Mouse (Mus musculus): ENCODE results near the gene Rbpms2. TPM values are rescaled to one million over a fixed set of nuclear protein-coding genes. Genes with fewer than 3 reads are reported as not detected.

Gene Rbpms2
- polyA plus RNA-seq (2012; rRNA removed), result 23.4 and 27.7 TPM in 2 replicates

DNA sequence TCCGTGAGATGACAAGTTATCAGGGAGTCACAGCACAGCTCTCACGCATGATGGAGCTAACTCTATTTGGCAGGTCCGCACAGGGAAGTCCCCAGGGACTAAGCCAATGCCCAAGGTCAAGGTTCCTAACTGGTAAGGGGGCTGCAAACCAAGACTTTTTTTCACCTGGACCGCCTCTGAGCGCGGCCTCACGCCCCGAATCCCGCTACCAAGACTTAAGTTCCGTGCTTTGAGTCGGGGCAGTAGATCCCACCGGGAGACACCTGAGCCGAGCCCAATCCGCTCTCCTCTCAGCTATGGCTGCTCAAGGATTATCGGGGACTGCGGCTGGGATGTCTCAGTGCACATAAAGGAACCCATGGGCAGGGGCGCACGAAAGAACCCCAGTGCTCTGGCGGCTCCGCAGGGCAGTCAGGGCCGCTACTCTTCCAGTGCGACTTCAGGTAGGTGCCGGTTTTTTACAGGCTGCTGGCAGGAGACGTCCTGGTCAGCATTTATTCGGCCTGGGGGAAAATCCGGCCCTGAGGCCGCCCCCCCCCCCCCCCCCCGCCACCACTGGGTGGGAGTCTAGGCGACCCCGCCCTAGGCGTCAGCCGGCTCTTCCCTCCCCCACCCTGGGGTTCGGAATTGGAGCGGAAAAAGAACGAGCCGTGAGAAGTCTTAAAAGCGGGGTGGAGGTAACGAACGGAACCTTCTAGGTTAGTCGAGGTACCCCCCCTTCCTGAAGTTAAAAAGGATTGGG is at the start of gene Rbpms2:
TSS of gene Rbpms2 (plus strand) at position 624 of the 742 bp plus-strand sequence.
- WGBS, result 8% methylated on average over 40 of the region's 40 CpGs
- DNase-seq (ENCODE audit: low read depth, low spot score), result no peak

DNA sequence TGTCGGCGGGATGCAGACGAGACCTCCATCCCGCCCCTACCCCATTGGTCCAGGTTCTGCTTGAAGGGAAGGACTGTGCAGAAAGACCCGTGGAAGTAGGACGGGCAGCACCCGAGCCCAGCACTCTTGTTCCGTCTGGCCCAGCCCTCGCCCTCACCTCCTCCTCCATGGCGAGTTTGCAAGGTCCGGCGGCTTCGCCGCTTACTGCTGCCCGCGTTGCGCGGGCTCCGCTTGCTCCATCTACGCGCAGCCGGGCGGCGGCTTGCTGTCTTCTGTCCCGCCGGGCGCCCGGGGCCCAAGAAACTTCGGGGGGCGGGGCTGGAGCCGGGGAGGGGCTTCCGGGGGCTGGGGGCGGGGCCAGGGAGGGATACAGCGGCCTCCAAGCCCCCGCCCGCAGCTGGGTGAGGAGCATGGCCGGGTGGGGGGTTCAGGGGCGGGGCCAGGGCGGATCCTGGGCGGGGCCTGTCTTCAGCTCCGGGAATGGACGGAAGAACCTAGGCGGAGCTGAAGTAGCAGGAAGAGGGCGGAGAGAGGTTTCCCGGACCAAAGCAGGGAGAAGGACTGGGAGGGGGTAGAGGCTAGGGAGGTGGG is 49.6 kb upstream of the Rbpms2 start, which contains the start of gene Plekho2:
TSS of gene Plekho2 (minus strand) at position 260 of the 591 bp plus-strand sequence.
- 1% methylated on average over 44 of the region's 45 CpGs for WGBS
- no peak for DNase-seq (ENCODE audit: low read depth, low spot score)

DNA sequence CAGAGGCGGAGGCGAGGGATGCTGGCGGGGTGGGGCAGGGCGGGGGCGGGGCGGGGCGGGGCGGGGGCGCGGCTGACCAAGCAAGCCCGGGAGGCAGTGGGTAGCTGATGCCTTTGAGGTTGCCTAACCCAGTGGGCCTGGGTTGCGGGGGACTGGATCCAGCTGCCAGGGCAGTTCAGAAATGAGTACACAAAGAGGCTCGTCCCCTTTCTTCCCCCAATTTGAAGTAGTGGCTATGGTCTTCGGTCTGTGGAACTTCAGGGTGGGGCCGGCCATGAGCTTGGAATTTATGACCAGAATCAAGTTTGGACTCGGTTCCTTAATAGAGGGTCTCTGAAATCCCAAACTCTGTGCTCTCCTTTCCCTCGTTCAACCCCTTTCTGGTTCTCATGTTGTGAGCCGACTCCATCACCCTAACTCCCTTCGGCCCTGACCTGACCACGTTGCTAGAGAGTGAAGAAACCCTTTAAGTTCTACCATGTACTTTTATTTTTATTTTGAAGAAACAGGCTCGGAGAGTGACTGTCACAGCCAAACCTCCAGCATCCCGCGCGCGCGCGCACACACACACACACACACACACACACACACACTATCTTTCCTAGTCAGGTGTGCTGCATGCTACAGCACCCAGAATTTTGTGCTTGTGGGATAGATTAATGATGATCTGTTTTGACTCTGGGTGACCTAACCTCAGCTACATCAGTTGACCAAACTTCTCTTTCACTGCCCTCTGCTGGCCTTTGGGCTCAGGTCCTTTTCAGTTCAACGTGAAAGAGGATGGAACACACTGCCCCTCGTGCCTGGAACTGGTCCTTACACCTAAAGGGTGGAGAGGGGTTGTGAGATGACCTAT is 48.8 kb upstream of the Rbpms2 start:
- DNase-seq (ENCODE audit: low read depth, low spot score), result peak; percentile 73
- WGBS, result 1% methylated on average over 19 of the region's 29 CpGs

DNA sequence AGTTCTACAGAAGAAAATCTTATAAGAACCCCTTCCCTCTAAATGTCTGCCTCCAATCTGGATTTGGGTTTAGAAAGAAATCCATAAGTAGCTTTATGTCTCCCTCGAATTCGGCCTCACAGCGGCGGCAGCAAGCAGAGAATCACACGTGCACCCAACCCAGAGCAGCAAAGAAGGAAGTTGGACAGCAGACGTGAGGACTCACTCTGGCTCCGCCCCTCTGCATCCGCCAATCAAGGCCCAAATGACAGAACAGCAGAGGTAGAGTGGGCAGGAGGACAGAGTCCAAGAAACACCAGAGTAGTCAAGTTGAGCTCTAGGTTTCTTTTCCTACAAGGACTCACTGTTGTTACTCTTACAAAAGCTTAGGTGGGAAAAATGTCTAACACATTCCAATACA is 46.4 kb upstream of the Rbpms2 start:
- peak; percentile 67 for DNase-seq (ENCODE audit: low read depth, low spot score)
- 11% methylated on average over 8 of the region's 8 CpGs for WGBS

DNA sequence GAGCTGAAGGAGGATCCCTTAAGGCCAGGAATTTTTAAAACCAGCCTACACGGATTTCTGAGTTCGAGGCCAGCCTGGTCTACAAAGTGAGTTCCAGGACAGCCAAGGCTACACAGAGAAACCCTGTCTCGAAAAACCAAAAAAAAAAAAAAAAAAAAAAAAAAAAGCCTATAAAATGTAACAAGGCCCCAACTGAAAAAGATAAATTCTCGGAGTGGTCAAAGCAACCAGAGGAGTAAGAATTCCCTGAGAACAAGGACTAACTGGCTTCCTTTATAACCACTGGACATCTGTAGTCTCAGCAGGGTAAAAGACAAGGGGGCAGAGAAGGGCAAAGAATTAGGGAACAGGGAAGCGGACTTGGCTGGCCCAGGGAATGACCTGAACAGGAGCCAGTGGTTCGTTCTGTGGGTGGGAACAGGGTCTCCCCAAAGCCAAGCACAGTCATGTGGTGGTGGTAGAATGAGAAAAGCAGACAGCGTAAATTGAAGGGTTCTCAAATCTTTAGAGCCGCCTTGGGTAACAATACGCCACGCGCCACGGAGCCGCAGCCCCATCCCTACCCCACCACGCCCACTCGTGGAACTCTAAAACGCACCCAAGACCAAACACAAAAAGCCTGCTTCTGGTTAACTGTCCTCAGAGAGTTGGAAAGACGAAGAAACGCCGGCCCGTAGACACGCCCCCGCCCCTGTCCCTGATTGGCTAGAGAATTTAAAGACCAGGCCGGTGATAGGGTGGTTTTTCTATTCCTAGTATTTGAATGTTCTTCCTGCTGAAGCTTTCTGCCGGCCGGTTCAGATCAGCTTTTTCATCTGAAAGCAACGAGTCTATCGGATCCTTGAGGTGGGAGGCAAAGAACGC is 42.8 kb upstream of the Rbpms2 start, which contains the start of gene Pif1:
TSS of gene Pif1 (plus strand) at position 755 of the 864 bp plus-strand sequence.
- DNase-seq (ENCODE audit: low read depth, low spot score), result peak; percentile 58
- WGBS, result 9% methylated on average over 28 of the region's 28 CpGs

DNA sequence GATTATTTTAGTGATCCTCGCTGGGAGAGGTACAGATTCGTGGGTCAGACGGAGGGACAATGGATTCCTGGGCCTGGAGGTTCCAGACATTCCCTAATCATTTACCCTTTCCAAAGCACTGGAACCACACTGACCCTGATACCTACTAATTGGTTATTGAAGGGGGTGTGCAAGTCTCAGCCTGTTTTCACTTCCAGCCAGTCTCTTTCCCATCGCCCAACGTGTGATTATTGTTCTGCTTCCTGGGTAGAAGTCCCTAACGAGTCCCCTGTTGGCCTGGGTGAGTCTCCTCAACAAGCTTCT is 42.2 kb upstream of the Rbpms2 start:
- DNase-seq (ENCODE audit: low read depth, low spot score), result no peak
- 0% methylated on average over 6 of the region's 6 CpGs for WGBS

DNA sequence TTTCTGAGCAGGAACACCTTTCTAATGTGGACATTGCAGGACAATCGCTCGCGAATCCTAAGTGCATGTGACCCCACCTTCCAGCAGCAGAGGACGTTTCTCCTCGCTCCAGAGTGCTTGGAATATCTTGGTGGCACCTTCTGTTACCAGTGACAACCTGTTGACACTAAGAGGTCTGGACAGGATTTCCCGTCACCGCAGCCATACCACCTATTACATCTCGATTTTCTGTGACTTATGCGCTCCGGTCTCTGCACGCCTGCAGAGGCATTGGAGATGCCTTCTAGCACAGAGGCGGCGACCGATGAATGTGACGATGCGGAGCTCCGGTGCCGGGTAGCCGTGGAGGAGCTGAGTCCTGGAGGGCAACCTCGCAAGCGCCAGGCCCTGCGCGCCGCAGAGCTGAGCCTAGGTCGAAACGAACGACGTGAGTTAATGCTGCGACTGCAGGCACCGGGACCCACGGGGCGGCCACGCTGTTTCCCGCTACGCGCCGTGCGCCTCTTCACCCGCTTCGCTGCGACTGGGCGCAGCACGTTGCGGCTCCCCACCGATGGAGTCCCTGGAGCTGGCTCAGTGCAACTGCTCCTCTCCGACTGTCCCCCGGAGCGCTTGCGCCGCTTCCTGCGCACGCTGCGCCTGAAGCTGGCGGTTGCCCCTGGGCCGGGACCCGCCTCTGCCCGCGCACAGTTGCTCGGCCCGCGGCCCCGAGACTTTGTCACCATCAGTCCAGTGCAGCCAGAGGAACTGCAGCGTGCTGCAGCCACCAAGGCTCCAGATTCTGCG is 41.7 kb upstream of the Rbpms2 start:
- under 1% methylated on average over 64 of the region's 64 CpGs for WGBS
- no peak for DNase-seq (ENCODE audit: low read depth, low spot score)

DNA sequence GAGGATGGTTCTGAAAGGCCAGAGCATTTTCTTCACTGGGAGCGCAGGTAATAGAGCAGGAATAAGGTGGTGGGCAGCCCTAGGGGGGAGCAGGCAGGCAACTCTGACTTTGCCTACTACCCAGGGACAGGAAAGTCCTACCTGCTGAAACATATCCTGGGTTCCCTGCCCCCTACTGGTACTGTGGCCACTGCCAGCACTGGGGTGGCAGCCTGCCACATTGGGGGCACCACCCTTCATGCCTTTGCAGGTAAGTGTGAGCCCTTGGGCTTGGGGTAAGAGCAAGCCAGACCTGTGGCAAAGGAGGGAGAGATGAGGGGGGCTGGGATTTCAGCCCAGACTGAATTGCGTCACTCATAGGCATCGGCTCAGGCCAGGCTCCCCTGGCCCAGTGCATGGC is 40.4 kb upstream of the Rbpms2 start:
- no peak for DNase-seq (ENCODE audit: low read depth, low spot score)
- WGBS, result 94% methylated on average over 3 of the region's 3 CpGs

DNA sequence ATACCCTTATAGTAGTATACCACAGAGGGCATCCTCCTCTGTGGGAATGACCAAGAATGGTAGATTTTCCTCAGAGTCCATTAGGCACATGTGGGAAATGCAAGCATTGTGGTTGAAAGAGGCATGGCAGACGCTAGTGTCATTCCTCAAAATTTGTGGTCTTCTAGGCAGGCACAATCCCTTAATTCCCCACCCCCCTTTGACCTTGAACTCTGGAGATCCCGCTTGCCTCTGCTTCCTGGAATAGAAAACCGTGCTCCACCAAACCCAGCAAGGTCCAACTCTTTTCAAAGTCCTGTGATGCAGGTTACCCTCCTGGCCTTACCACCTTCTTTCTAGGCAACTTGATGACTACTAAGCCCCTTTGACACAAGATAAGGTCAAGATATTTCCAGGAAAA is 36.7 kb upstream of the Rbpms2 start:
- no peak for DNase-seq (ENCODE audit: low read depth, low spot score)
- WGBS, result 92% methylated on average over 3 of the region's 3 CpGs

DNA sequence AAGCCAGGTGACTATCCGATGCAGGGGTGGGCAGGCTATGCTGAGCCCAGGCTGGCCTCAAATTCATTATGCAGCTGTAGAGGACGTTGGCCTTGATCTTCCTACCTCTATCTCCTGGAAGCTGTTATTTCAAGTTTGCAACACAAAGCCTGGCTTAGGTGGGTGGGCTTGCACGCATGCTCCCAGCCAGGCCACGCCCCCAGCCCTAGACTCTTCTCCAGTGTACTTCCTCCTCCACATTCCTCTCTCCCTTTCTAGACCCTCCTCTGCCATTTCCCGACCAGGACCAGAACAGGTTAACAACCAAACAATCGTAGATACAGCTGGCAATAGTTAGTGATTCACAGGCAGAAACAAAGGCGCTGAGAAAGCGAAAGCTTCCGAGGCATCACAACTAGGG is 35.9 kb upstream of the Rbpms2 start:
- WGBS, result 85% methylated on average over 9 of the region's 9 CpGs
- no peak for DNase-seq (ENCODE audit: low read depth, low spot score)

DNA sequence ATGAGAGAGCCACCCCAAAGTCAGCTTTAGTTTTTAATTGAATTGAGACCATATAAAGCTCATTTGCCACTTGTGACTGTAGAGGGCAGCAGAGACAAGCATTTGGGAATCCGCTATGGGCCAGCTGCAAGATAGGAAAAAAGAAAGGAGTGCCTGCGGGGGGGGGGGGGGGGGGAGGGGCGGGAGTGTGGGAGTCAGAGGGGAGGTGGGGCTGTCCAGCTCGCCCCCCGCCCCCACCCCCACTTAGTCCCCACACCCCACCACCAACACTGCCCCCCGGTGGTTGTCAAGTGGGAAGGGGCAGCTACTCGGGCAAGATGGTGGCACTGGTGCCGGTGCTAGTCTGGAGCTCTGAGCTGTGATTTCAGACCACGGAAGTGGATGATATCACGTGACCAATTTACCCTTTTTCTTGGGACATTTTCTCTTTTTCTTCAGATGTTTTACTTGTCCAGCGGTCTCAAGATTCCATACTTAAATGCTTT is 30.6 kb upstream of the Rbpms2 start:
- no peak for DNase-seq (ENCODE audit: low read depth, low spot score)
- 48% methylated on average over 7 of the region's 11 CpGs for WGBS

DNA sequence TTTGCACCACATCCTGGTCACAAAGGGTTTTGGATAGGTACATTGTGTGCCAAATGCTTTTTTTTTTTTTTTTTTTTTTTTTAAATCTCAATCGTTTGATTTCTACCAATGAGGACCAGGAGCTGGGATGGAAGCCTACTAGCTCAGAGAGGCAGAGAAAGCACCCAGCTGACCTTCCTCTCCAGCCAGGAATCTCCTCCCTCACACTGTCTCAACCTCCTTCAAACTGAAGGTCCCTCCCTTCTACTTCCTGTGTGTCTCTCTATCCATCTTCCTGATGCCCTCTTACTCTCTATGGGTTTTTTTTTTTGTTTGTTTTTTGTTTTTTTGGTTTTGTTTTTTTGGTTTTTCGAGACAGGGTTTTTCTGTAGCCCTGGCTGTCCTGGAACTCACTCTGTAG is 28.5 kb upstream of the Rbpms2 start:
- 51% methylated on average over 2 of the region's 2 CpGs for WGBS
- no peak for DNase-seq (ENCODE audit: low read depth, low spot score)

DNA sequence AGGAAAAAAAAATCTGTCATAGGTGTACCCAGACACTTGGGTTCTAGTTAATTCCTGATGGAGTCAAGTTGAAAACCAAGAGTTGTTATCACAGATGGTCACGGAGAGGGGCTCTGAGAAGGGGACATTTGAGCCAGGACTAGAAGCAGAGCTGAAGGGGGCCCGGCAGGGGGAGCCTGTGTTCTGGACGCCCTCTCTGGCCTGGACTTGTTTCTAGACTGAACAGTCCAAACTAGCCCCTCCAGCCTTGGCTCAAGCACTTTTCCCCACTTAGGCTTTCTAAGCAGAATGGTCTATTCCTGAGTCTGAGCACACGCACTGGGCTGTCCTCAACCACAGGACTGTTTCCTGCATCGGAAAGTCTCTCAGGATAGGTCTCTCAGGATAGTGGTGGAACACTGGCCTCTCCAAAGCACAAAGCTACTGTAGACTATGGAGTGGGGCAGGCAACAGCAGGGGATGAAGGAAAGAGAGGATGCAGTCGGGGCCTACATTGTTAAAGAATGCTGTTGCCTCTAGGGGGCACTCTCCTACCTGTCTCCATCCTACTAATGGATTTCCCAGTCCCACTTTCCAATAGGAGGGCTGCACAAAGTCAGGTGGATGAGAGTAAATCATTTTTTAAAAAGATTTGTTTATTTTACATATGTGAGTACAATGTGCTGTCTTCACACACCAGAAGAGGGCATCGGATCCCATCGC is 25.9 kb upstream of the Rbpms2 start:
- WGBS, result 66% methylated on average over 8 of the region's 8 CpGs
- DNase-seq (ENCODE audit: low read depth, low spot score), result no peak

DNA sequence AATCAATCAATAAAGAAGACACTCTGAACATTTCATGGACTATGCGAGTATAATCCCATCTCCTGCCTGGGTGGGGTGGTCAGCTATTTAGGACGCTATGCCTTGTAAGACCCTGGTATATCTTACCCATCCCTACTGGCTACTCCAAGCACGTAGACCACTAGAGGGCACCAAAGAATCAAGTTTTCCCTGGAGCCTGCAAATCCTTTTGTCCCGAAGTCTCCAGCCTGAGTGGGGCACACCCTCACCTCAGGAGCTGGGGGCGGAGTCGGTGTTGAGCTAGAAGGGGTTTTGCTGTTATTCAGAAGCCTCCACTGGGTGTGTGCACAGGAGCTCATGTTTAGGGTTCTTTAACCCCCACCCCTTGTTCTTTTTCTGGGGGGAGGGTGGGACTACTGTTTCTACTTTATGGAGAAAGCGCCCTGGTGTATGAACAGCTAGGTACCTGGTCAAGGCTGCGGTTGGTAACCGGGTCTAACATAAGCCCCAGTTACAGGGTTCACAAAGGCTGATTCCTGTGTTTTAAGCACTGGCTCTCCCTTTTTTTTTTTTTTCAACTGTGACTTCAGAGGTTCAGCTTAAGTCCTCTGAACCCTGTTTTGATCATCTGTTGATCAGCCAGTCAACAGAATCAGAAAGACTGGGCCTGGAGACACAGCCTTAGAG is 23.8 kb upstream of the Rbpms2 start:
- peak; percentile 57 for DNase-seq (ENCODE audit: low read depth, low spot score)
- 11% methylated on average over 9 of the region's 9 CpGs for WGBS

DNA sequence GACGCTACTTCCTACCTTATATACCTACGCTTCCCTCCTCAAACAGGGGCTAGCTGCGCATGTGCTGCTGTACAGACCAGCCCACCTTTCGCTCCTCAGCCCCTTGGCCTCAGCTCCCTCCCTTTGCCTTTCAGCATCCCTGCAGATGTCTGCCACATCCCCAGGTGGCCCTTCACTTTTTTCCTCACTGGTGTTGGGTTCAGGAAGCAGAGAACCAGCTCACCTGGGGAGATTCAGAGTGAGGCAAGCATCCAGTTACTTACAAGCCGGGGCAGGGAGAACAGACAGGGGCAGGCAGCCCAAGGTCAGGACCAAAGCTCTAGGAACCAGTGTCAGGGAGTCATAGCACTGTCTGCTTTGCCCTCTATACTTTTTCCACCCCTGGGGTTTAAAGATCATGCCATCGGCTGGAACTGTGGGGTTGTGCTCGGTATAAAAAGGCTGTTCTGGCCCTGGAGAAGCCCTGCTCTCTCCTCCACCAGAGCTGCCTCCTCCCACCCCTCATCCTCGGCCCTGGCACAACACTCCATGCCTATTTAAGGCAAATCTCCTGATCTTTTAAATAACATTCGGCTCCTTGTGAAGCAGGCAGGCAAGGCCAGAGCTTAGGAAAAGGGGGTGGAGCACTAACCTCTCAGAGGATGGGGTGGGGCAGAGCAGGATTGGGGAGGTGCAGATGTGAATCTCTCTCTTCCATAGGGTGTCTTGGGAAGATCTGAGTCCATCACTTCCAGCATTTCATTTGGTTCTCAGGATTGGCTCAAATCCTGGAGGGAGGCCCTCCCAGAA is 22.9 kb upstream of the Rbpms2 start:
- DNase-seq (ENCODE audit: low read depth, low spot score), result no peak
- 68% methylated on average over 9 of the region's 9 CpGs for WGBS

DNA sequence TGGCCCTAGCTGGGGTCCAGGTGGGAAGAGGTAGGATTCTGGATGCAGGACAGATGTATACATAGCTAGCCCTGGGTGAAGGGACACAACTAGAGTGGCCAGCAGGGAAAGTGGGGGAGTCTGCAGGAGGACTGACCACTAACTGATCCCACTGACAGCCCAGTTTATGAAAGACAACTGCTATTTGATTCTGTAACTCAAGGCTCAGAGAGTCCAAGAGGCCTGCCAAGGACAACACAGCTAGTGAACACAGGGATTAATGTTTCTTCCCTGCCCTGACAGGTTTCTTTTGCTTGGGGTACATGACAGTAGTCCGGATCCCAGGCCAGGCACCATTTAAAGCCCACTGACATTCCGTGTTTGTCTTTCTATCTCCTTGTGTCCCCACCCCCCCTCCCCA is 22.3 kb upstream of the Rbpms2 start:
- 54% methylated on average over 2 of the region's 2 CpGs for WGBS
- DNase-seq (ENCODE audit: low read depth, low spot score), result no peak

DNA sequence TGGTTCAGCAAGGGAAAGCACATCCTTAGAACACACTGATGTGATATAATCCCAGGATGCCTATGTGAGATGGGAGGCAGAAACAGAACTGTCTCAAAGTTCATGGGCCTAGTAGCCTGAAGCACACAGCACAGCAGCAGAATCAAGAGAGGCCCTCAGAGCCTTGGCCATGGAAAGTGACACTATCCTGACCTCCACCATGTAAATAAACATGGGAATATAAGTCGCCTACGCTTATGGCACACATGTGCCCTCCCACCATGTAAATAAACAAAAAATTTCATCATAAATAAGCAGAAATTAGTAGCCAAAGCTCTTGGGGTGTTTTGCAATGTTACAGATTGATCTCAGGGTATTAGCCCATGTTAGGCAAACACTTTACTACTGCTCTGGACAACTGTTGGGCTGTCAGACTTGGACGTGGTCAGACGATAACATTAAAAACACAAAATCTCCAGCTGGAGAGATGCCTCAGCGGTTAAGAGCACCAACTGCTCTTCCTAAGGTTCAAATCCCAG is 17.4 kb upstream of the Rbpms2 start:
- WGBS, result 76% methylated on average over 5 of the region's 5 CpGs

More for the DNA sequence above, 17.4 kb upstream of the Rbpms2 start:
- DNase-seq (ENCODE audit: low read depth, low spot score), result no peak

All from large intestine, adult 2 months (tissue).